Mouse (Mus musculus) bone marrow, adult 2 months (tissue): ENCODE results near the gene Pafah1b1. TPM values are rescaled to one million over a fixed set of nuclear protein-coding genes. Genes with fewer than 3 reads are reported as not detected.

Experiments
- H3K27ac ChIP-seq: fragments of 200-500 bp; 2 replicates; pipeline ENCODE4 v1.5.1; 2012; ENCODE audit warnings: low read depth, mild to moderate bottlenecking, control low read depth, inconsistent platforms, low read length; ENCODE audit not compliant: control insufficient read depth, poor library complexity, insufficient read depth
- H3K4me1 ChIP-seq: fragments of 200-500 bp; 2 replicates; pipeline ENCODE4 v1.6.1; 2011; ENCODE audit warnings: low read length; ENCODE audit not compliant: control insufficient read depth, insufficient read depth
- H3K4me3 ChIP-seq: fragments of 200-500 bp; replicated peaks from 2 replicates; pipeline ENCODE3; 2011; ENCODE audit warnings: mild to moderate bottlenecking, low read depth, low read length, control low read depth; ENCODE audit not compliant: control insufficient read depth
- CTCF ChIP-seq: fragments of 200-500 bp; IDR thresholded peaks from 2 replicates; pipeline ENCODE4 v1.5.1; 2011; ENCODE audit warnings: low read length, control low read depth; ENCODE audit not compliant: control insufficient read depth, insufficient read depth
- POLR2A ChIP-seq: fragments of 200-500 bp; IDR thresholded peaks from 2 replicates; pipeline ENCODE4 v1.6.1; 2011; ENCODE audit warnings: low read depth, mild to moderate bottlenecking, control low read depth, low read length, borderline replicate concordance; ENCODE audit not compliant: control insufficient read depth
- WGBS: fragments of 180-500 bp; shearing (Covaris S2); methylation state at CpG from one replicate; pipeline ENCODE4 v1.1.7; 2018; 5-methylcytosine and 5-hydroxymethylcytosine counted together
- polyA plus RNA-seq: library from polyadenylated mRNA; stranded (reverse); fragments of >200 nt; gene quantifications from 2 replicates; pipeline ENCODE4 v1.2.4, GENCODE M21; 2011; ENCODE audit warnings: low replicate concordance; ENCODE audit not compliant: missing spikeins, insufficient read depth, insufficient read length

Pafah1b1 gene
- polyA plus RNA-seq, 1 experiment: 33.6 TPM

- Histone ChIP-seq H3K4me3 (no peak overlapping the region), H3K27ac (no peak overlapping the region), H3K4me1 (peaks cover 1% of the 10 kb centered on the region; the same call in 1 of the 2 replicates)
- no peak for TF ChIP-seq POLR2A
- TF ChIP-seq CTCF: no peak
- WGBS: 56% methylated on average over 1 of the region's 1 CpGs
Observed at GRCm38 (mm10) chr11:74708781-74709180, 15.7 kb downstream of the Pafah1b1 start.

- WGBS: 83% methylated on average over 2 of the region's 2 CpGs
- no peaks in the 10 kb centered on the region; the same call in 1 of the 2 replicates for H3K4me1 ChIP-seq
- H3K4me3 ChIP-seq: no peak overlapping the region
- no peak for TF ChIP-seq CTCF
- TF ChIP-seq POLR2A: no peak
- no peak overlapping the region for H3K27ac ChIP-seq
Observed at GRCm38 (mm10) chr11:74704068-74704467, 20.4 kb downstream of the Pafah1b1 start.

GRCm38 (mm10) chr11:74699505-74699904, 25.0 kb downstream of the Pafah1b1 start:
- no peaks in the 10 kb centered on the region; the same call in 1 of the 2 replicates for H3K4me1 ChIP-seq
- H3K4me3 ChIP-seq: no peak overlapping the region
- WGBS: 97% methylated on average over 2 of the region's 2 CpGs
- TF ChIP-seq CTCF: no peak
- TF ChIP-seq POLR2A: no peak
- H3K27ac ChIP-seq: no peak overlapping the region

GRCm38 (mm10) chr11:74692151-74692550, 32.3 kb downstream of the Pafah1b1 start:
- no peaks in the 10 kb centered on the region; the same call in 1 of the 2 replicates for H3K4me1 ChIP-seq
- WGBS: 67% methylated on average over 1 of the region's 1 CpGs

GRCm38 (mm10) chr11:74675156-74675555, 49.3 kb downstream of the Pafah1b1 start:
- H3K4me3 ChIP-seq: no peak overlapping the region
- no peaks in the 10 kb centered on the region; the same call in 1 of the 2 replicates for H3K4me1 ChIP-seq
- WGBS: 93% methylated on average over 4 of the region's 4 CpGs
- no peak for TF ChIP-seq CTCF
- no peak for TF ChIP-seq POLR2A
- H3K27ac ChIP-seq: no peak overlapping the region

More at GRCm38 (mm10) chr11:74692151-74692550, 32.3 kb downstream of the Pafah1b1 start:
- no peak overlapping the region for H3K27ac ChIP-seq
- TF ChIP-seq POLR2A (no peak), CTCF (no peak)
- H3K4me3 ChIP-seq: no peak overlapping the region

- Histone ChIP-seq H3K4me1 (no peaks in the 10 kb centered on the region; the same call in 1 of the 2 replicates), H3K27ac (no peak overlapping the region), H3K4me3 (no peak overlapping the region)
- TF ChIP-seq CTCF (no peak), POLR2A (no peak)
- WGBS: 92% methylated on average over 8 of the region's 8 CpGs
Observed at GRCm38 (mm10) chr11:74674713-74675112, 49.8 kb downstream of the Pafah1b1 start.

- Histone ChIP-seq H3K4me1 (no peaks in the 10 kb centered on the region; the same call in 1 of the 2 replicates), H3K27ac (no peak overlapping the region), H3K4me3 (no peak overlapping the region)
- no peak for TF ChIP-seq POLR2A
- no peak for TF ChIP-seq CTCF
- 61% methylated on average over 1 of the region's 1 CpGs for WGBS
Observed at GRCm38 (mm10) chr11:74673561-74673960, 50.9 kb downstream of the Pafah1b1 start.

- Histone ChIP-seq H3K4me3 (no peak overlapping the region), H3K4me1 (no peaks in the 10 kb centered on the region; the same call in 1 of the 2 replicates), H3K27ac (no peak overlapping the region)
- 76% methylated on average over 6 of the region's 6 CpGs for WGBS
- no peak for TF ChIP-seq CTCF
- TF ChIP-seq POLR2A: no peak
Observed at GRCm38 (mm10) chr11:74672901-74673513, 51.5 kb downstream of the Pafah1b1 start.

GRCm38 (mm10) chr11:74671839-74672238, 52.6 kb downstream of the Pafah1b1 start:
- TF ChIP-seq CTCF (no peak), POLR2A (no peak)
- H3K4me3 ChIP-seq: no peak overlapping the region
- H3K27ac ChIP-seq: no peak overlapping the region
- no peaks in the 10 kb centered on the region; the same call in 1 of the 2 replicates for H3K4me1 ChIP-seq
- WGBS: 86% methylated on average over 5 of the region's 5 CpGs
